Mouse (Mus musculus): ENCODE measurements around the gene Extl1.

Extl1 gene

GRCm38 (mm10) chr4:134391636-134392035, 8.0 kb upstream of the Extl1 start:
- DNase-seq (ENCODE audit: low read depth, low spot score): no peak

- peak; percentile 80 for DNase-seq (ENCODE audit: low read depth, low spot score)
Observed at GRCm38 (mm10) chr4:134388397-134388796, 4.7 kb upstream of the Extl1 start.

GRCm38 (mm10) chr4:134387268-134387667, 3.6 kb upstream of the Extl1 start:
- DNase-seq (ENCODE audit: low read depth, low spot score): no peak

GRCm38 (mm10) chr4:134379510-134379909, 4.1 kb downstream of the Extl1 start:
- DNase-seq (ENCODE audit: low read depth, low spot score): no peak

GRCm38 (mm10) chr4:134378089-134378615, 5.5 kb downstream of the Extl1 start:
- DNase-seq (ENCODE audit: low read depth, low spot score): no peak

- no peak for DNase-seq (ENCODE audit: low read depth, low spot score)
Observed at GRCm38 (mm10) chr4:134374306-134374705, 9.3 kb downstream of the Extl1 start.

GRCm38 (mm10) chr4:134373295-134373694, 10.4 kb downstream of the Extl1 start:
- DNase-seq (ENCODE audit: low read depth, low spot score): no peak

- peak; percentile 77 for DNase-seq (ENCODE audit: low read depth, low spot score)
Observed at GRCm38 (mm10) chr4:134372294-134372747, 11.3 kb downstream of the Extl1 start.

GRCm38 (mm10) chr4:134371316-134371855, 12.3 kb downstream of the Extl1 start:
- DNase-seq (ENCODE audit: low read depth, low spot score): no peak

GRCm38 (mm10) chr4:134370649-134371221, 12.9 kb downstream of the Extl1 start:
- no peak for DNase-seq (ENCODE audit: low read depth, low spot score)

GRCm38 (mm10) chr4:134365280-134365679, 18.4 kb downstream of the Extl1 start:
- no peak for DNase-seq (ENCODE audit: low read depth, low spot score)

- peak; percentile 74 for DNase-seq (ENCODE audit: low read depth, low spot score)
Observed at GRCm38 (mm10) chr4:134362586-134362985, 21.1 kb downstream of the Extl1 start.

- no peak for DNase-seq (ENCODE audit: low read depth, low spot score)
Observed at GRCm38 (mm10) chr4:134362124-134362523, 21.5 kb downstream of the Extl1 start.

- DNase-seq (ENCODE audit: low read depth, low spot score): peak; percentile 83
Observed at GRCm38 (mm10) chr4:134361215-134361614, 22.4 kb downstream of the Extl1 start.

- no peak for DNase-seq (ENCODE audit: low read depth, low spot score)
Observed at GRCm38 (mm10) chr4:134359649-134360048, 24.0 kb downstream of the Extl1 start.

- DNase-seq (ENCODE audit: low read depth, low spot score): no peak
Observed at GRCm38 (mm10) chr4:134357461-134357771, 26.2 kb downstream of the Extl1 start.

- DNase-seq (ENCODE audit: low read depth, low spot score): peak; percentile 56
Observed at GRCm38 (mm10) chr4:134356591-134357460, 26.8 kb downstream of the Extl1 start.

- DNase-seq (ENCODE audit: low read depth, low spot score): no peak
Observed at GRCm38 (mm10) chr4:134355841-134356452, 27.7 kb downstream of the Extl1 start.

- DNase-seq (ENCODE audit: low read depth, low spot score): no peak
Observed at GRCm38 (mm10) chr4:134353527-134354409, 29.9 kb downstream of the Extl1 start.

- DNase-seq (ENCODE audit: low read depth, low spot score): no peak
Observed at GRCm38 (mm10) chr4:134352929-134353328, 30.7 kb downstream of the Extl1 start.

GRCm38 (mm10) chr4:134352261-134352707, 31.4 kb downstream of the Extl1 start:
- DNase-seq (ENCODE audit: low read depth, low spot score): no peak

Data from A20 (cell line).